Mouse (Mus musculus) lung, embryonic 15.5 days (tissue): ENCODE measurements around the gene Chchd6. TPM values are rescaled to one million over a fixed set of nuclear protein-coding genes. Genes with fewer than 3 reads are reported as not detected.

ENCODE experiments used
- ATAC-seq: fragments of 200-750 bp; cut with Nextera tagmentation; 2 replicates; pipeline ENCODE4 v1.8.0; 2017; ENCODE audit warnings: moderate number of reproducible peaks, borderline replicate concordance; ENCODE audit not compliant: low FRiP score, low TSS enrichment; ENCODE audit errors: extremely low read depth
- H3K27ac ChIP-seq: fragments of 300-500 bp; sonication (generic); 2 replicates; pipeline ENCODE4 v1.5.1; 2015; ENCODE audit warnings: moderate library complexity, mild to moderate bottlenecking, inconsistent platforms
- H3K27me3 ChIP-seq: fragments of 300-500 bp; sonication (generic); 2 replicates; pipeline ENCODE4 v1.6.1; 2015; ENCODE audit warnings: inconsistent platforms
- H3K36me3 ChIP-seq: fragments of 300-500 bp; sonication (generic); 2 replicates; pipeline ENCODE4 v1.6.1; 2015; ENCODE audit warnings: inconsistent platforms
- H3K4me1 ChIP-seq: fragments of 300-500 bp; sonication (generic); 2 replicates; pipeline ENCODE4 v1.6.1; 2015; ENCODE audit warnings: inconsistent platforms
- H3K4me2 ChIP-seq: fragments of 300-500 bp; sonication (generic); 2 replicates; pipeline ENCODE4 v1.6.1; 2015; ENCODE audit warnings: inconsistent platforms, mild to moderate bottlenecking, moderate library complexity
- H3K4me3 ChIP-seq: fragments of 300-500 bp; sonication (generic); 2 replicates; pipeline ENCODE4 v1.5.1; 2015; ENCODE audit warnings: mild to moderate bottlenecking, inconsistent platforms
- H3K9ac ChIP-seq: fragments of 300-500 bp; sonication (generic); 2 replicates; pipeline ENCODE4 v1.6.1; 2015; ENCODE audit warnings: inconsistent platforms
- H3K9me3 ChIP-seq: fragments of 300-500 bp; sonication (generic); 2 replicates; pipeline ENCODE4 v1.6.1; 2016; ENCODE audit warnings: inconsistent platforms
- WGBS: fragments of 180-500 bp; shearing (Covaris S2); methylation state at CpG from one replicate; pipeline ENCODE4 v1.1.7; 2015; 5-methylcytosine and 5-hydroxymethylcytosine counted together
- polyA plus RNA-seq: library from polyadenylated mRNA; unstranded; fragments of >200 nt; fragmentation: Nextera tagmentation; extraction: Ambion mirVana; gene quantifications from 2 replicates; pipeline ENCODE4 v1.2.1, GENCODE M21; 2015

Chchd6 gene
- polyA plus RNA-seq, 1 experiment from 2014 or later = 60.8 TPM

GRCm38 (mm10) chr6:89345855-89346254, 249.6 kb downstream of the Chchd6 start:
- no peak for ATAC-seq
- H3K4me3 ChIP-seq = no peak overlapping the region
- peaks cover 56% of the 10 kb centered on the region for H3K36me3 ChIP-seq
- no peaks in the 10 kb centered on the region for H3K9me3 ChIP-seq
- H3K9ac ChIP-seq = peak overlapping the region; percentile 5; the same call in 1 of the 2 replicates
- no peaks in the 10 kb centered on the region for H3K27me3 ChIP-seq
- H3K27ac ChIP-seq = peak overlapping the region; percentile 94
- H3K4me1 ChIP-seq = peaks cover 31% of the 10 kb centered on the region
- WGBS = 100% methylated on average over 1 of the region's 1 CpGs
- no peak overlapping the region for H3K4me2 ChIP-seq

GRCm38 (mm10) chr6:89345486-89345785, 250.0 kb downstream of the Chchd6 start:
- WGBS = 43% methylated on average over 3 of the region's 3 CpGs
- ATAC-seq = no peak
- Histone ChIP-seq H3K4me1 (peaks cover 27% of the 10 kb centered on the region), H3K4me3 (no peak overlapping the region), H3K9me3 (no peaks in the 10 kb centered on the region), H3K4me2 (peak overlapping the region; percentile 41), H3K9ac (peak overlapping the region; percentile 5), H3K27me3 (no peaks in the 10 kb centered on the region), H3K36me3 (peaks cover 60% of the 10 kb centered on the region), H3K27ac (peak overlapping the region; percentile 94)

GRCm38 (mm10) chr6:89344613-89345485, 250.6 kb downstream of the Chchd6 start:
- Histone ChIP-seq H3K27ac (peak overlapping the region; percentile 94), H3K4me2 (peak overlapping the region; percentile 41), H3K27me3 (no peaks in the 10 kb centered on the region), H3K9ac (peak overlapping the region; percentile 5; the same call in 1 of the 2 replicates), H3K4me1 (peaks cover 26% of the 10 kb centered on the region), H3K9me3 (no peaks in the 10 kb centered on the region), H3K36me3 (peaks cover 64% of the 10 kb centered on the region), H3K4me3 (no peak overlapping the region)
- 21% methylated on average over 10 of the region's 10 CpGs for WGBS
- ATAC-seq = peak; percentile 94

GRCm38 (mm10) chr6:89341981-89342380, 253.5 kb downstream of the Chchd6 start:
- H3K9me3 ChIP-seq = no peaks in the 10 kb centered on the region
- ATAC-seq = no peak
- H3K4me3 ChIP-seq = no peak overlapping the region
- H3K27ac ChIP-seq = no peak overlapping the region
- WGBS = 69% methylated on average over 4 of the region's 4 CpGs
- no peaks in the 10 kb centered on the region for H3K27me3 ChIP-seq
- H3K9ac ChIP-seq = no peak overlapping the region
- H3K4me1 ChIP-seq = peaks cover 28% of the 10 kb centered on the region
- H3K36me3 ChIP-seq = peaks cover 72% of the 10 kb centered on the region
- no peak overlapping the region for H3K4me2 ChIP-seq

GRCm38 (mm10) chr6:89339447-89339846, 256.0 kb downstream of the Chchd6 start:
- ATAC-seq = peak; percentile 39; the same call in 1 of the 2 replicates
- no peak overlapping the region for H3K4me3 ChIP-seq
- 0 out of 2 replicates have a peak overlapping the region, but pooled peaks have one; percentile 1 for H3K27ac ChIP-seq
- peaks cover 9% of the 10 kb centered on the region for H3K4me1 ChIP-seq
- no peaks in the 10 kb centered on the region for H3K27me3 ChIP-seq
- no peak overlapping the region for H3K4me2 ChIP-seq
- H3K9ac ChIP-seq = no peak overlapping the region
- peaks cover 84% of the 10 kb centered on the region for H3K36me3 ChIP-seq
- 73% methylated on average over 2 of the region's 2 CpGs for WGBS
- no peaks in the 10 kb centered on the region for H3K9me3 ChIP-seq

- 90% methylated on average over 8 of the region's 8 CpGs for WGBS
- ATAC-seq = no peak
These were observed 256.7 kb downstream of the Chchd6 start for GRCm38 (mm10) chr6:89338733-89339132.

GRCm38 (mm10) chr6:89337574-89337973, 257.9 kb downstream of the Chchd6 start:
- H3K9me3 ChIP-seq = no peaks in the 10 kb centered on the region
- no peak for ATAC-seq
- no peaks in the 10 kb centered on the region for H3K27me3 ChIP-seq
- H3K4me3 ChIP-seq = no peak overlapping the region
- H3K27ac ChIP-seq = no peak overlapping the region
- peaks cover 89% of the 10 kb centered on the region for H3K36me3 ChIP-seq
- no peak overlapping the region for H3K4me2 ChIP-seq
- H3K4me1 ChIP-seq = peaks cover 5% of the 10 kb centered on the region; the same call in 1 of the 2 replicates
- 90% methylated on average over 9 of the region's 9 CpGs for WGBS
- no peak overlapping the region for H3K9ac ChIP-seq

More at GRCm38 (mm10) chr6:89338733-89339132, 256.7 kb downstream of the Chchd6 start:
- no peak overlapping the region for H3K9ac ChIP-seq
- H3K27me3 ChIP-seq = no peaks in the 10 kb centered on the region
- H3K4me2 ChIP-seq = no peak overlapping the region
- H3K4me3 ChIP-seq = no peak overlapping the region
- peaks cover 89% of the 10 kb centered on the region for H3K36me3 ChIP-seq
- no peaks in the 10 kb centered on the region for H3K9me3 ChIP-seq
- H3K4me1 ChIP-seq = peaks cover 5% of the 10 kb centered on the region; the same call in 1 of the 2 replicates
- no peak overlapping the region for H3K27ac ChIP-seq

- Histone ChIP-seq H3K9me3 (no peaks in the 10 kb centered on the region), H3K27ac (no peak overlapping the region), H3K27me3 (no peaks in the 10 kb centered on the region), H3K36me3 (peaks cover 90% of the 10 kb centered on the region), H3K4me2 (no peak overlapping the region), H3K4me3 (no peak overlapping the region), H3K9ac (no peak overlapping the region), H3K4me1 (no peaks in the 10 kb centered on the region)
- no peak for ATAC-seq
- 80% methylated on average over 12 of the region's 12 CpGs for WGBS
These were observed 261.3 kb downstream of the Chchd6 start for GRCm38 (mm10) chr6:89333964-89334702.

Other genes starting within 250 kb of the Chchd6 start
- gene Plxna1, start 233.0 kb downstream of the Chchd6 start, polyA plus RNA-seq = 25.1 and 27.5 TPM in 2 replicates
- gene Txnrd3, start 48.3 kb upstream of the Chchd6 start, polyA plus RNA-seq = 11.2 and 11.6 TPM in 2 replicates
- not detected in 2 replicates for gene Vmn1r40, start 111.9 kb upstream of the Chchd6 start, polyA plus RNA-seq
- not detected in 2 replicates for gene Vmn1r41, start 145.1 kb upstream of the Chchd6 start, polyA plus RNA-seq